Mouse (Mus musculus): ENCODE data around the gene Arf4.
"Not testable (repeated sequence)": the region's sequence is repeated elsewhere in the genome, so short reads cannot be mapped to it uniquely, and the experiment has no call there.

The Arf4 gene

DNA sequence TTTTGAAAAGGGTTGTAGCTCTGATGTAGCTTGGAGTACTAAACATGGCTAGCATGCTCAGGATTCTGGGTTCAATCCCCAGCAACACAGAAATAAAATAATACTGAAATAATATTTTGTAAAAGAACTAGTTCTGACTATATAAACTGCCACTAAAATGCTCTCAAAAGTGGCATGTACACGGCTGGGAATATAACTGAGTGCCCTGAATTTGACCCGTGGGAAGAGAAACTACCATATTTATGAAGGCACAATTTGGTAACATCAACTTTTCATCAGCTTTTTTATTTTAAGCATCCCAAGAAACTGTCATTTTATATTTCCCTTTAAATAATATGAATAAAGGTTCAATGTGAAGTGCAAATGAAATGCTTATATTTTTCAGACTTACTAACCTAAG, 26.0 kb downstream of the Arf4 start:
- DNase-seq: no peak

DNA sequence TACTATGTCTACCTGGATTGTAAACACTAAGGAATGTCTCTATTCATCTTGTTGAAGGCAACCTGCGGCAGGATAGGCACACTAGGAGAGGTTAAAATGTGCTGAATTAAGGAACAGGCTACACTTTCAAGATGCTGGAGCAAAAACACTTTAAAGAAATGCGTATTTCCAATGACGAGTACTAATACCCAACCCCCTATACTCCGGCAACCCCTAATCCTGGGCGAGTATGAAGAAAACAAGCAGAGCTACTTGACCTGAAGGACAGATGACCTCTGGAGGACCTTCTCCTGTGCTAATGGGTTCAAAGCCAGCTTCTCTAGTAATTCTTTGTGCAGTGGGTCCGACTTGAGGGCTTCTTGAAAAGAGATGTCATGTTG, 30.1 kb downstream of the Arf4 start:
- no peak for DNase-seq

DNA sequence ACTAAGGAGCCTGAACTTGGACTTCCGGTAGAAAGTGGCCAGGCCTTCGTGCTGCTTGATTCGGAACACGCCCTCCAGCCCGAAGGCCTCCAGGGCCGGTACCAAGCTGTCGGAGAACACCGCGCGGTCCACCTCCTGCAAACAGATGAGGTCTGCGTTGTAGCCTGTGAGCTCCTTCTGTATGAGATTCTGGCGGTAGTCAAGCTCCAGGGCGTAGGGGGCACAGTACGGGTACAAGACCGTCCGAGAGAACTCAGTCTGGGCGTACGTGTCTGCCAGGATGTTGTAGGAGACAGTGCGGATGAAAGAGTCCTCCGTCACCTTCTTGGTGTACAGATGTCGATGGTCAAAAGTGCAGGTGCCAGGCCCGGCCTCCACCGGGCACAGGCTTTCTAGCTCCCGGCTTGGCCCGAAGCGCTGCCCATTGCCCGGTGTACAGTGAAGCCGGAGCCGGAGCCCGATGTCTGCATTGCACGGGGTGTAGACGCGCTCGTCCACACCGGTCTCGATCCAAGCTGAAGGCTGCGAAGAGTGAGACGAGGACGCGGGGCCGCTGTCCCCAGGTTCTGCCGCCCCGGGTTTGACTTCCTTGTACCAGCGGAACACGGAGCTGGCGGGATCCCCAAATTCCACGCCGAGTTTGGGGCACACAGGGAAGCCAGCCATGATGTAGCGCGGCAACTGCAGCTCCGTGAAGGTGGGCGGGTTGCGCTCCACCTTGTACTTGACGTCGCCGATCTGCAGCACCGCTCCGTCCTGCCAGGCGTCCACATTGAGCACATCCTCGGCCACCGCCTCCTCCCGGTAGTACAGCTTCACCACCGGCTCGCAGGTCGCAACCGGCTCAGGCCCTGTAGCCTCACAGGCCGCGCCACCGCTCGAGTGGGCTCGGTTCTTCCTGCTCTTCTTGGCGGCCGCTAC, 30.8 kb downstream of the Arf4 start:
- peak; percentile 27 for DNase-seq

DNA sequence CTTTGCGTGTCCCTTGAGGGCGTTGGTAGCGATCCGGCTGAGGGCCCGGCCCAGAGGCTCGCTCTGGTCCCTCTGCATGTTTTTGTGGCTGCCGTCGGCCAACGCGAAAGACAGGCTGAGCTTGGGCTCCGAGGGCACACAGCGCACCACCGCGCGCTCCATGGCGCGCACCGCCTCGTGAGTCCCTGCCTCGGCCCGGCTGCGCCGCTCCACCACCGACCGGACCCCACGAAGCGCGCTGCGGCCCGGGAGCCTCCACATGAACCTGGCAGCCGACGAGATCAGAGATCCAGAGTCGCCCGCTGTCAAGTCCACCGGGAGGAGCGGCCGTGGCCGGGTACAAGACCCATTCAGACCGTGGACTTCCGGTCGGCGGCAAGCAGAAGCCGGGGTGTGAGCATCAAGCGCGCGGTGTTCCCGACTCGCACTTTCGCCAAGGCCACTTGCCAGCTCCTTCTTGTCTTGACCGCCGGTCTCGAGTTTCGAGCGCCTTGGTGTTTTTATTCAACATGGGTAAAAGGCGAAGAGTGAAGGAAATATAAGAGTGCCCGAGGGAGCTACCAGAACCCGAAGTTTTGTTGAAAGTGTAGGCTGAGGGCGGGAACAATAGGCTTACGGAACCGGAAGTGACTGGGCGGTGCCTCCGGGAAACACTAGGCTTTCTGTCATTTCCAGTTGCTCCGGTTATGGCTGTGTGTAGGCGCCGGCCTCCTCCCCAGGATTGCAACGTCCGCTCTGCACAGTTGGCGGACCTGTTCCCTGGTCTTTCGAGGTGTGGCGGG, 31.6 kb downstream of the Arf4 start, which contains the start of gene Pde12:
Gene Pde12 (minus strand): TSS at position 592 of the 782 bp plus-strand sequence.
- DNase-seq: peak; percentile 97

DNA sequence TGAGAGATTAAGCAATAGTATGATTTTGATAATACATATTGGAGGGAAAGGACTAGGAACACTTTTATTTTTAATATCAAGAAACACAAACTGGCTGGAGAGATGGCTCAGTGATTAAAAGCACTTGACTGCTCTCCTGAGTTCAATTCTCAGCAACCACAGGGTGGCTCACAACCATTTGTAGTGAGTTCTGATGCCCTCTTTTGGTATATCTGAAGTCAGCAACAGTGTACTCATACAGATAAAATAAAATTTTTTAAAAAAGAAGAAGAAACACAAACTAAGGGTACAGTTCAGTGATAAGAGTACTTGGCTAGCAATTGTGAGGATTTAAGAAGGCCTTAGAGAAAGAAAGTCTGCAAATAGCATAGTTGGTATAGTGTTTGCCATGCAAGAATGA, 33.1 kb downstream of the Arf4 start:
- DNase-seq: no peak

DNA sequence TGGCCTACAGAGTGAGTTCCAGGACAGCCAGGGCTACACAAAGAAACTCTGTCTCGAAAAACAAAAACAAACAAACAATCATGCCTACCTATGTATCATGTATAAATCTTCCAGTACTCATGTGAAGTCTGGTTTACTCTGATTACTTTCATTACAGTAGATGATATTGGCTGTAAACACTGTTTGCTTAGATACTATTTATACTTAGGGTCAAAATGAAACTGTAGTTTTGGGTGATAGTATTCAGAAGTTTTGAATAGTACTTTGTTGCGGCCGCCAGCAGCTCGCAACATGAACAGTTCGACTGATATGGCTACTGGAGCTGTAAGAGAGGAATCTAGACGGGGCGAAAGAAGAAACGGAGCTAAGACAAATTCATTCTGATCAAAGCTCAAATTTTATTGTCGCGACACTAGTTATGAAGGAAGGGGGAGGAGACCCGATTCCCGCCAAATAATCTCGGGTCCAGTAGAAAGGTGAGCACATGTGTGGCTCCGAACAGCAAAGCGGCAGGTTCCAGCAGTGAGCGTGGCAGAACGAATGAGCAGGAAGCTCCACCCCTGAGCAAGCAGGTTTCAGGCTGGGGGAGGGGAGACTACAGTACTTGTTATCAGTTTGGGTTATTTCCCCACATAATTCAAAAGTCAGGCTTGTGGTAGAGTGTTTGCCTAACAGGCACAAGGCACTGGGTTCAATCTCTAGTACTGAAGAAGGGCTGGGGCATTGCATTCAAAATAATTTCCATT, 34.2 kb downstream of the Arf4 start:
- not testable (repeated sequence) for DNase-seq

DNA sequence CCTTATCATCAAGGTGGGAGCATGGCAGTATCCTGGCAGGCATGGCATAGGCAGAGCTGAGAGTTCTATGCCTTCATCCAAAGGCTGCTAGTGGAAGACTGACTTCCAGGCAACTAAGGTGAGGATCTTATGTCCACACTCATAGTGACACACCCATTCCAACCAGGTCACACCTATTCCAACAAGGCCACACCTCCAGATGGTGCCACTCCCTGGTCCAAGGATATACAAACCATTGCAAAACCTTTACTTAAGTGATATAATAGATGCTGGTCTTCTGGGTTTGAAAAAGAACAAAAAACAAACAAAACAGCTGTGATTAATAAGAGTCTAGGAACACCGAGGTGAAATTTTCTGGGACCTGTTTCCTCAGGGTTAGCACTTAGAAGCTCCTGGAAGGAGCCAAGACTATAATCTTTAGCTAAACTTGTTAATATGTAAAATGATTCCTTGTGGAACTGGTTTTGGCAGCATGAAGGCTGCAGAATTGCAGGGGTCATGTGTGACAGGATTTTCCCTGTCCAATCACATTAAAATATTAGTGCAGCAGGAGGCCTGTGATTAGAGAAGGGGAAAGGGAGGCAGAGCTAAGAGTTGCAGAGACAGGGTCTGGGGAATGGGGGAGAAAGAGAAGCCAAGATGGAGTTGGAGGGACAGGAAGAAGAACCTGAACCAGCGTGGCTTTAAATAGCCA, 36.7 kb downstream of the Arf4 start:
- not testable (repeated sequence) for DNase-seq

DNA sequence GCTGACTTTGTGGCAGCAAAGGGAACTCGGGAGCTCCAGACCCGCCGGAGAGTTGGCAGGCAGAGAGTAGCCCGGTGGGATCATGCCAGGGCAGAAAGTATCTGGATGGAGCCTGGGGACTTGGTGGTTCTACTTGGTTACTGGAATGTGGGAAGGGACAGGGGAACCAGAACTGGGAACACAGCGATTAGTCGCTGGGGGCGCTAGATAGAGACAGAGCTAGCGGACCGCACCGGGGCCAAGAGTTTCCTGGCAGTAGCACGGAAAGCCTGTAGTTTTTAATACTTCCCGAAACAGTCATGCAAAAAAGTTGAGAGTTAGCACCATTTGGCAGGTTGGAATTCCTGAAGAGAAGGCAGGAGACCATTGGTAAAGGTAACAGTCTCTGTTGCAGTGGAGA, 37.5 kb downstream of the Arf4 start:
- DNase-seq: peak; percentile 44

DNA sequence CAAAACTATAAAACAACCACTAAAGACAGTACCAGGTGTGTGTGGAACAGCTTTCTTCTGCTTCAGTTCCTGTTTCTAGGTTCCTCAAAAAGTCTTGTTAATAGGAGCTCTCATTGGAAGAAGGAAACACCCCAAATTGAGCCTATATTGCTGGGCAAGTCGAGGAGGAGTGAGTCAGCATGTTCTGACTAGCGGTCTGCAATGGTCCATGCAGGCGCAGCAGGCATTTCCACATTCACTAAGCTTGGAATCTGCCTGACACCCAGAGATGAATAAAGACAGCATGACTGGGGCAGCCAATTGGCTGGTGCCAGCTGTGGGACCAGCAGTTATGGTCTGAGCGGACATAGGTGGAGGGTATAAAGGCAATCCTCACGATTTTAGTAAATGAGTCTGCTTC, 37.9 kb downstream of the Arf4 start:
- DNase-seq: no peak

DNA sequence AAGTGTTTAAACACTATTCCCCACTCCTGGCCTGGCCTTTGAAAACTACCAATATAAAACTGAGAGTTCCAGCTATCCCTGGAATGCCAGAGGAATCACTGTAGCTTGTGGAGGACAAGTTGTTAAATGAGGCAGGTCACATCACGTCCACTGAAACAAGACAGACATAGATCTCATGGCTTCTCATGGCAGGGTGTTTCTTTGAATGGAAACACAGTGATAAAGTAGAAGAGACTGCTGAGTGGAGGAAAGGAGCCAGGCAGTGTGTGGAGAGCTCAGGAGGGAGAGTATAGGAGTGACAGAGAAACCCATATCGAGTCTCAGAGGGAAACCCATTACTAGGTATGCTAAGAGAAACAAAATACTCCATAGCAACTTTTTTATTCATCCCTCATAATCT, 52.9 kb downstream of the Arf4 start:
- DNase-seq: no peak

DNA sequence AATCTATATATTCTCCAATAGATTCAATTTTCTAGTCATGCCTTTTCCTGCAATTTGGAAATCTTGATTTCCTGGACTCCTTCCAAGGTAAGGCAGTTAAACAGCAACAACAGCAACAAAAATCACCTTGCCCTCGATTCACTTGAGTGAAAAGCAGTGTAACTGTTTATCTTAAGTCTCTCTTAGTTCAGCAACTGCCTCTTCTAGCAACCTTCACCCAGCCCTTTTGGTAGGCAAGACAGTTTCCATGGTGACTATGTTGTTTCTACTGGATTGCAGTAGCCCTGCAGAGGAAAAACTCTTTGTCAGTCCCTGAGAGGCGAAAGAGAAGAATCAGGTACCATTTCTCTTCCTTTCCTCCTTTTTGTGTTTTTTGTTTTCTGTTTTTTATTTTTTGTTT, 53.5 kb downstream of the Arf4 start:
- DNase-seq: no peak

DNA sequence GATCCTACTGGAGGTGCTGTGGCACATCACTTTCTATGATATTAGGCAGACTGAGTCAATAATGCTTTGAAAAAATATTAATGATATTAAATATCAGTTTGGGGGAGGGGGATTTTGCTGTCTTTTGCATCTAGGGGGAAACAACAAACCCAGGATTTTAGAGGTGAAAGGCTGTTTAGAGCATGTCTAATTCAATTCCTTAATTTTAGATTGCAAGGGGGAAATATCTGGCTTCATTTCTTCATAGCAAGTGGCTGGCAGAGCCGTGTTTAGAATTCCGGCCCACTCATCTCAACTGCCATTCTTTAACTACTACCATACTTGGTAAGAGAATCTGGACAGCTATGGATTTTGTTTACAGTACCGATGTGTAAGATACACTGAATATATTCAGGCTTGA, 55.1 kb downstream of the Arf4 start, which contains the start of gene Dnah12:
Gene Dnah12 (plus strand): TSS at position 301 of the 400 bp plus-strand sequence.
- no peak for DNase-seq

DNA sequence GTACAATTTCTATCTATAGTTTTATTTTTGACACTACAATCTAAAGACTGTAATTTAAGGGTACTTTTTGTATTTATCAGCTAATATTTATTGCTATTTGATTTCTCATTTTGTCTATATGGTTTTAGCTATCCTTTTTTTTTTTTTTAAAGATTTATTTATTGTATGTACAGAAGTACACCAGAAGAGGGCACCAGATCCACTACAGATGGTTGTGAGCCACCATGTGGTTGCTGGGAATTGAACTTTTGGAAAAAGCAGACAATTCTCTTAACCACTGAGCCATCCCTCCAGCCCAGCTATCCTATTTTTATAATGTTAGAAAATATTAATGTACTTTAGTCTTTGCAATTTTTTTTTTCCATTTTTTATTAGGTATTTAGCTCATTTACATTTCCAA, 60.0 kb downstream of the Arf4 start:
- peak; percentile 46 for DNase-seq

DNA sequence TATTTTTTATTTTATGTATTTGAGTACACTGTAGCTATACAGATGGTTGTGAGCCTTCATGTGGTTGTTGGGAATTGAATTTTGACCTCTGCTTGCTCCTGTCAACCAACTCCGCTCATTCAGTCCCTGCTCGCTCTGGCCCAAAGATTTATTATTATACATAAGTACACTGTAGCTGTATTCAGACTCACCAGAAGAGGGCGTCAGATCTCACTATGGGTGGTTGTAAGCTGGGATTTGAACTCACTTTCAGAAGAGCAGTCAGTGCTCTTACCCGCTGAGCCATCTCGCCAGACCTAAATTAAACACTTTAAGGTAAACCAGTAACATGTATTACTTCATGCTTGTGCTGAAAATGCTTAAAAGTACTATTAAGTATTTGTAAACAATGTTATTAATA, 67.4 kb downstream of the Arf4 start:
- DNase-seq: not testable (repeated sequence)

Data from retina, postnatal 1 day (tissue).